In the genomic region with DNA sequence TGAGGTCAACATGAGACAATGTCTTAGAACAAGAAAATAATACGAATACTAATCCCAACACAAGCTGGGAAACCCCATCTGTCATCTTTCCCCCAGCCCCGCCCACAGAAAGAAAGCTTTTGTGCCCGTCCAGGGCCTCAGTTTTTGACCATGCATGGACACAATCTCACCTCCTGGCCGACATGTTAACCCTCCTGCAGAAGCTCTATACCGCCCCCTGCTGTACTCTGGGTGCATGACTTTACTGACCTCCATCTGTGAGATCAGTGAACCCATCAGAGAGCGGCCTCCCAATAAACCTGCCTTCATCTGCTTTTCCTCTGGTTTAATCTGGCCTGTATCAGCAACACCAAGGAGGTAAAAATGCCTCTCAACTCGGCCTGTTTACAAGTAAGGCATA, we compare ENCODE assay signal across 9 mouse cellular contexts.
DNase-seq lines count a peak whose midpoint lies in the region; ATAC-seq and TF ChIP-seq lines count a peak whose summit lies in the region.
"Had no signal": no experiment of that assay in that cellular context is flagged by ENCODE, and none has a peak within 500 bp of the region (broad histone marks: within the 10 kb centered on the region; RNA-seq: fewer than 3 reads in every experiment).

No protein-coding gene starts in this region.

- no peak for TF ChIP-seq POLR2A in thymus, adult 2 months (IDR thresholded peaks at IDR 0.05; ENCODE audit: control insufficient read depth, extremely low read depth, insufficient read depth, low read length, poor library complexity)

- 82% methylated on average over 7 of the region's 7 CpGs for WGBS in neural tube, embryonic 15.5 days
- WGBS in thymus, adult 2 months, result 83% methylated on average over 7 of the region's 7 CpGs
- WGBS in hindbrain, embryonic 14.5 days, result 76% methylated on average over 7 of the region's 7 CpGs

- H3K36me3 ChIP-seq in neural tube, embryonic 15.5 days, result no peaks in the 10 kb centered on the region
- H3K36me3 ChIP-seq in thymus, adult 2 months (ENCODE audit: control insufficient read depth, insufficient read depth, low read length), result no peaks in the 10 kb centered on the region
- H3K36me3 ChIP-seq in hindbrain, embryonic 14.5 days (replicated peaks; ENCODE audit: control insufficient read depth, insufficient read depth), result no peaks in the 10 kb centered on the region
- H3K36me3 ChIP-seq: embryonic facial prominence, embryonic 12.5 days had no signal

- no peak overlapping the region for H3K27ac ChIP-seq in neural tube, embryonic 15.5 days (replicated peaks)
- H3K27ac ChIP-seq in thymus, adult 2 months (ENCODE audit: control insufficient read depth, insufficient read depth, low read length), result no peak overlapping the region
- H3K27ac ChIP-seq in hindbrain, embryonic 14.5 days, result no peak overlapping the region
- H3K27ac ChIP-seq: embryonic facial prominence, embryonic 12.5 days had no signal

- no peaks in the 10 kb centered on the region for H3K4me1 ChIP-seq in neural tube, embryonic 15.5 days
- no peaks in the 10 kb centered on the region for H3K4me1 ChIP-seq in thymus, adult 2 months (replicated peaks; ENCODE audit: control insufficient read depth, insufficient read depth, low read length)
- H3K4me1 ChIP-seq in hindbrain, embryonic 14.5 days (replicated peaks; ENCODE audit: control insufficient read depth, insufficient read depth, low read length), result no peaks in the 10 kb centered on the region
- H3K4me1 ChIP-seq: embryonic facial prominence, embryonic 12.5 days had no signal

- H3K9ac ChIP-seq in neural tube, embryonic 15.5 days (replicated peaks), result no peak overlapping the region
- no peak overlapping the region for H3K9ac ChIP-seq in hindbrain, embryonic 14.5 days
- H3K9ac ChIP-seq: embryonic facial prominence, embryonic 12.5 days had no signal

- no peak for ATAC-seq in neural tube, embryonic 15.5 days (ENCODE audit: low FRiP score)
- ATAC-seq in megakaryocyte, adult 5-6 weeks (ENCODE audit: poor library complexity, severe bottlenecking), result peak; percentile 89
- no peak for ATAC-seq in hindbrain, embryonic 14.5 days (ENCODE audit: low FRiP score)

- H3K4me3 ChIP-seq in neural tube, embryonic 15.5 days (replicated peaks), result no peak overlapping the region
- H3K4me3 ChIP-seq in thymus, adult 2 months (ENCODE audit: control insufficient read depth, insufficient read depth, low read length), result no peak overlapping the region
- no peak overlapping the region for H3K4me3 ChIP-seq in hindbrain, embryonic 14.5 days (replicated peaks; ENCODE audit: low read length)
- H3K4me3 ChIP-seq: embryonic facial prominence, embryonic 12.5 days had no signal

- no peak overlapping the region for H3K4me2 ChIP-seq in neural tube, embryonic 15.5 days
- no peak overlapping the region for H3K4me2 ChIP-seq in hindbrain, embryonic 14.5 days (replicated peaks)
- H3K4me2 ChIP-seq: embryonic facial prominence, embryonic 12.5 days had no signal

- no peaks in the 10 kb centered on the region for H3K27me3 ChIP-seq in neural tube, embryonic 15.5 days (replicated peaks)
- H3K27me3 ChIP-seq in thymus, adult 2 months (ENCODE audit: control insufficient read depth, insufficient read depth, low read length), result no peaks in the 10 kb centered on the region
- no peaks in the 10 kb centered on the region for H3K27me3 ChIP-seq in hindbrain, embryonic 14.5 days (ENCODE audit: control insufficient read depth, insufficient read depth, low read length)
- H3K27me3 ChIP-seq: embryonic facial prominence, embryonic 12.5 days had no signal

- H3K9me3 ChIP-seq in neural tube, embryonic 15.5 days (replicated peaks), result no peaks in the 10 kb centered on the region
- H3K9me3 ChIP-seq in hindbrain, embryonic 14.5 days (ENCODE audit: control insufficient read depth, low read length), result no peaks in the 10 kb centered on the region
- H3K9me3 ChIP-seq: embryonic facial prominence, embryonic 12.5 days had no signal

- DNase-seq in neural tube, embryonic 10.5 days (ENCODE audit: extremely low spot score, low spot score), result peak; percentile 27
- DNase-seq in adrenal gland, postnatal 14 days, result peak; percentile 88
- DNase-seq in embryo, embryonic 11.5 days (ENCODE audit: low read depth, low spot score), result peak; percentile 4
- peak; percentile 19 for DNase-seq in kidney, postnatal 14 days
- peak; percentile 71 for DNase-seq in thymus, adult 2 months
- no peak for DNase-seq in hindbrain, embryonic 14.5 days (ENCODE audit: low spot score)

- TF ChIP-seq CTCF in thymus, adult 2 months (IDR thresholded peaks at IDR 0.05; ENCODE audit: borderline replicate concordance, control insufficient read depth, extremely low read depth, insufficient read depth, low read length, poor library complexity), result peak; percentile 57; the same call in 1 of the 2 replicates
